Mouse (Mus musculus): ENCODE measurements at regions not wholly inside any gene's neighbourhood (a gene's known extent, or its start where the extent isn't known, plus 50 kb on each side); places are given as distances from the start of the nearest gene placed in this dataset.

DNA sequence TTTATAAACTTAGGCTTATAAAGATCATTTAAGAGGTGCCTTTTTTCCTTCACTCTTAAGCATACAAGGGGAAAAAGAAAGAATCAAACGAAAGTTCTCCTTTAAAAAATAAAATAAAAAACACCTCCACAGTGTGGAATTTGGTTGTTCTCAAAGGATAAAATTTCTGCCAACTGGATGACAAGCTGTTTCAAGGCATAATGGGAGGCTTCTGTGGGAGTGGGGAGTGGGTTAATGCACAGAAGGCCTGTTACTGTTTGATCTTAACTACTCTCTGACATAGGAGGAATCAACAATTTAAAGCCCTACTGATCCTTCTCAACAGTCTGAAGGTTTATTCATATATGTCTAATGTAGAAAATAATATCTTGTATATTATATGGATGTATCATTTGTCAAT is 99.2 kb upstream of the Usp25 start:
- no peak for DNase-seq
- 59% methylated on average over 1 of the region's 1 CpGs for WGBS
- no peak overlapping the region for H3K4me3 ChIP-seq (replicated peaks; ENCODE audit: low read depth, low read length)
- no peak overlapping the region for H3K4me2 ChIP-seq (ENCODE audit: low read length)
- no peaks in the 10 kb centered on the region for H3K9me3 ChIP-seq (ENCODE audit: control insufficient read depth, low read length)
- no peak overlapping the region for H3K27ac ChIP-seq (replicated peaks; ENCODE audit: low read depth, low read length)
- ATAC-seq (ENCODE audit: low FRiP score, low TSS enrichment) = no peak
- H3K36me3 ChIP-seq (ENCODE audit: control insufficient read depth, insufficient read depth, low read length) = no peaks in the 10 kb centered on the region
- no peaks in the 10 kb centered on the region for H3K4me1 ChIP-seq (ENCODE audit: control insufficient read depth, insufficient read depth, low read length)
- H3K9ac ChIP-seq (replicated peaks; ENCODE audit: low read length) = no peak overlapping the region
- H3K27me3 ChIP-seq (ENCODE audit: control insufficient read depth, insufficient read depth, low read length) = no peaks in the 10 kb centered on the region

DNA sequence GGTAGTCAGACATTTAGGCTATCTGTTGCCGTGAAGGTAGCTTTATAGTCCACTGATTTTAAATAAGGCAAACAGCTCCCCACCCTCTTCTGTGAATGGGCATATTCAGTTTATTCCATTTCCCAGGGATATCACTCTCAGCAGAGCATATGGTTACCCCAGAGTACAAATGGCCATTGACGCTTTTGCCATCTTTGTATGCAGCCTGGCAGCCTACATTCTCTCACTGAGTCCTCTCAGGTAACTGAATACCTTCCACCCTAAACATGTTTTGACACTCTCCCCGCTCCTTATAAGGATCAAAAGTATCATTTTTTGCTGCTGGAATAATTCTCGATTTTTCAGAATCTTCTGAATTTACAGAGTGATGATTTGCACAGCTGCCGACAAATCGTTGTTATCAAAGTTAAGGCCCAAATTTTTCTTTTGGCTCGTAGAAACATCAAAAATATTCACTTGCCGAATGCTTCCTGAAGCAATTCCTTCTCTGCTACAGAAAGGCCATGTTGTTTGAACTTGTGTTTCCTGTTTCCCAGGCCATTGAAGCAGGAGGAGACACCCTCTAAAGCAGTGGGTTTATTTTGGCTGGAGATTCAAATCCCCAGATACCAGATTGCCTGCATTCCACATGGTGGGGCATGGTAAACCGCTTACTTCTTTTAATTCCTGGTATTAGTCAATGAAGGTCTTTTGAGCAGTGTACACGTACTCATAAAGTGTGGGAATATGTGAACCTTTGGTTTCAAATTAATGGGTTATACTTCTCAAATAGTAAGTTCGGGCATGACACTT is 108.1 kb upstream of the Usp25 start:
- no peaks in the 10 kb centered on the region for H3K4me1 ChIP-seq (ENCODE audit: control insufficient read depth, insufficient read depth, low read length)
- WGBS = 90% methylated on average over 11 of the region's 11 CpGs
- no peaks in the 10 kb centered on the region for H3K9me3 ChIP-seq (ENCODE audit: control insufficient read depth, low read length)
- no peak overlapping the region for H3K4me3 ChIP-seq (replicated peaks; ENCODE audit: low read depth, low read length)
- H3K4me2 ChIP-seq (ENCODE audit: low read length) = no peak overlapping the region
- no peak overlapping the region for H3K9ac ChIP-seq (replicated peaks; ENCODE audit: low read length)
- ATAC-seq (ENCODE audit: low FRiP score, low TSS enrichment) (no peak), DNase-seq (no peak)
- no peaks in the 10 kb centered on the region for H3K36me3 ChIP-seq (ENCODE audit: control insufficient read depth, insufficient read depth, low read length)
- no peak overlapping the region for H3K27ac ChIP-seq (replicated peaks; ENCODE audit: low read depth, low read length)
- H3K27me3 ChIP-seq (ENCODE audit: control insufficient read depth, insufficient read depth, low read length) = no peaks in the 10 kb centered on the region

DNA sequence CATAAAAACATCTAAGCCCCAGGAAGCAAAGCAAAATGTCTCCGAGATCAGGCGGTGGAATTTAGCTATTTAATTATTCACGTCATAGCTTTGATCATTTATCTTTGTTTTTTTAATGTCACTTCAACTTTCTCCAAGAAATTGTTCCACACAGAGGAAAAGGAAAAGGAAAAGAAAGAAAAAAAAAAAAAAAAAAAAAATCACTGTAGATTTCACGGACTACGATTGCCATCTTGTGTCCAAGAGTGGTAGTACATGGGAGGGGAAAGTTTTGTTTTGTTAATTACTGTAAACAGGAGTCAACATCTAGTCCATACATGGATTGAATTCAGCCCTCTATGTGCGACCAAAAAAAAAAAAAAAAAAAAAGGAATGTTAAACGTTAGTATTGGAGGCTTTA is 114.4 kb upstream of the Usp25 start:
- no peak overlapping the region for H3K4me2 ChIP-seq (ENCODE audit: low read length)
- no peak overlapping the region for H3K4me3 ChIP-seq (replicated peaks; ENCODE audit: low read depth, low read length)
- DNase-seq (peak; percentile 69), ATAC-seq (ENCODE audit: low FRiP score, low TSS enrichment) (no peak)
- 0 out of 2 replicates have a peak, but pooled peaks cover 3% of the 10 kb centered on the region for H3K27me3 ChIP-seq (ENCODE audit: control insufficient read depth, insufficient read depth, low read length)
- H3K4me1 ChIP-seq (ENCODE audit: control insufficient read depth, insufficient read depth, low read length) = no peaks in the 10 kb centered on the region
- no peak overlapping the region for H3K9ac ChIP-seq (replicated peaks; ENCODE audit: low read length)
- 13% methylated on average over 7 of the region's 7 CpGs for WGBS
- no peaks in the 10 kb centered on the region for H3K36me3 ChIP-seq (ENCODE audit: control insufficient read depth, insufficient read depth, low read length)
- no peak overlapping the region for H3K27ac ChIP-seq (replicated peaks; ENCODE audit: low read depth, low read length)
- H3K9me3 ChIP-seq (ENCODE audit: control insufficient read depth, low read length) = no peaks in the 10 kb centered on the region

DNA sequence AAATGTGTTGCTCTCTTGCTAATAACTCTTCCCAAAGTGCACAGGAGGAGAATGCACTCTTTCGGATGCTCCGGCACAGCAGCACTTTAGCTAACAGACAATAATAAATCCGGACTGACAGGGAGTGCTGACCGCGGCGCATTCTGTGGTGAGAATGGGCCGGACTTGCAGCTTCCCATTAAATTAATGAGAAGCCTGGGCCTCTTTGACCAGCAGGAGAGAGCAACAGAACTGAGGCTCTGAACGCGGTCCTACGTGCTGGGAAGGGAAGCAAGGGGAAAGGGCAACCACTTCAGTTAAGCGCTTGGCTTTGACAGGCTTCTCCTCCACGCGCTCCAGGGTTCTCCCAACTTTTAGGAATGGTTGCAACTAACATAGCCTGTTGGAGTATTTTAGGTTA is 117.2 kb upstream of the Usp25 start:
- peak overlapping the region; percentile 33 for H3K4me2 ChIP-seq (ENCODE audit: low read length)
- H3K27me3 ChIP-seq (ENCODE audit: control insufficient read depth, insufficient read depth, low read length) = 0 out of 2 replicates have a peak, but pooled peaks cover 3% of the 10 kb centered on the region
- H3K4me1 ChIP-seq (ENCODE audit: control insufficient read depth, insufficient read depth, low read length) = no peaks in the 10 kb centered on the region
- H3K9ac ChIP-seq (replicated peaks; ENCODE audit: low read length) = no peak overlapping the region
- ATAC-seq (ENCODE audit: low FRiP score, low TSS enrichment) (no peak), DNase-seq (peak; percentile 46)
- no peaks in the 10 kb centered on the region for H3K36me3 ChIP-seq (ENCODE audit: control insufficient read depth, insufficient read depth, low read length)
- no peak overlapping the region for H3K4me3 ChIP-seq (replicated peaks; ENCODE audit: low read depth, low read length)
- H3K27ac ChIP-seq (replicated peaks; ENCODE audit: low read depth, low read length) = no peak overlapping the region
- WGBS = 14% methylated on average over 13 of the region's 13 CpGs
- no peaks in the 10 kb centered on the region for H3K9me3 ChIP-seq (ENCODE audit: control insufficient read depth, low read length)

DNA sequence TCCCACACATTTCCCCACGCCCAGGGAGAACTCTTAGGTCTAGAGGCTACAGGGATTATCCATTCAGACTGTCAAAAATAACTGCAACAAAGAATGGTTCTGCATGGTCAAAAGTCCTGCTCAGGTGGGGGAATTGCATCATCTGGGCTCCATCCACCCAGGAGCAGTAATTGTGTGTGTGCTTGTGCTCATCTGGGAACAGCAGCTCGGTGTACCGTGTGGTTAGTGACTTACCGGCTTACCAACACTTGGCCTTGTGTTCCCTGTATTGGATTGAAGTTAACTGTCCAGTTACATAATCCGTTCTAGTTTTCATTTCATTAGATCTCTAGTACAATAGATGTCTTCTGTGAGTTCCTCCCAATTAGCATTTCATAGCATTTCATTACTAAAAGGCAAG is 117.7 kb upstream of the Usp25 start:
- Histone ChIP-seq H3K4me2 (ENCODE audit: low read length) (no peak overlapping the region; the same call in 1 of the 2 replicates), H3K9ac (replicated peaks; ENCODE audit: low read length) (no peak overlapping the region), H3K9me3 (ENCODE audit: control insufficient read depth, low read length) (no peaks in the 10 kb centered on the region), H3K27ac (replicated peaks; ENCODE audit: low read depth, low read length) (no peak overlapping the region), H3K4me1 (ENCODE audit: control insufficient read depth, insufficient read depth, low read length) (no peaks in the 10 kb centered on the region), H3K36me3 (ENCODE audit: control insufficient read depth, insufficient read depth, low read length) (no peaks in the 10 kb centered on the region), H3K27me3 (ENCODE audit: control insufficient read depth, insufficient read depth, low read length) (0 out of 2 replicates have a peak, but pooled peaks cover 3% of the 10 kb centered on the region), H3K4me3 (replicated peaks; ENCODE audit: low read depth, low read length) (no peak overlapping the region)
- ATAC-seq (ENCODE audit: low FRiP score, low TSS enrichment) (no peak), DNase-seq (no peak)
- 26% methylated on average over 5 of the region's 5 CpGs for WGBS

DNA sequence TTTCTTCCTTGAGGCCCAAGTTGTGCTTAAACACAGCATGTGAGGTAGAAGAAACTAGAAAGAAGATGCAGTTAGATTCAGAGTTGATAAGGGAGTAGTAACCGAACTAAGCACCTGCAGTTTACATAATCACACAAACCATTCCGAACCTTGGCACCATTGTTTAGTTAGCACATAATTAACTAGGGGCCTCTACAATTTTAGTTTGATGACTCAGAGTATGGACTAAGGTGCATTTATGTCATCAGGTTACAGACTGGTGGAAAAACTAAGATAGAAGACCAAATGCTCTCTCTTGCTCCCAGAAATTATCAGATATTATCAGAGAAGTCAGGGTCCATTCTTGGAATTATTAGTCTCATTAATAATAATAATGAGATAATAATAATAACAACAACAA is 134.9 kb upstream of the Usp25 start:
- Histone ChIP-seq H3K27ac (replicated peaks; ENCODE audit: low read depth, low read length) (no peak overlapping the region), H3K9ac (replicated peaks; ENCODE audit: low read length) (no peak overlapping the region), H3K9me3 (ENCODE audit: control insufficient read depth, low read length) (no peaks in the 10 kb centered on the region), H3K4me2 (ENCODE audit: low read length) (no peak overlapping the region), H3K36me3 (ENCODE audit: control insufficient read depth, insufficient read depth, low read length) (no peaks in the 10 kb centered on the region), H3K27me3 (ENCODE audit: control insufficient read depth, insufficient read depth, low read length) (peaks cover 22% of the 10 kb centered on the region; the same call in 1 of the 2 replicates), H3K4me3 (replicated peaks; ENCODE audit: low read depth, low read length) (no peak overlapping the region), H3K4me1 (ENCODE audit: control insufficient read depth, insufficient read depth, low read length) (no peaks in the 10 kb centered on the region)
- DNase-seq (no peak), ATAC-seq (ENCODE audit: low FRiP score, low TSS enrichment) (no peak)
- WGBS = 95% methylated on average over 2 of the region's 2 CpGs

DNA sequence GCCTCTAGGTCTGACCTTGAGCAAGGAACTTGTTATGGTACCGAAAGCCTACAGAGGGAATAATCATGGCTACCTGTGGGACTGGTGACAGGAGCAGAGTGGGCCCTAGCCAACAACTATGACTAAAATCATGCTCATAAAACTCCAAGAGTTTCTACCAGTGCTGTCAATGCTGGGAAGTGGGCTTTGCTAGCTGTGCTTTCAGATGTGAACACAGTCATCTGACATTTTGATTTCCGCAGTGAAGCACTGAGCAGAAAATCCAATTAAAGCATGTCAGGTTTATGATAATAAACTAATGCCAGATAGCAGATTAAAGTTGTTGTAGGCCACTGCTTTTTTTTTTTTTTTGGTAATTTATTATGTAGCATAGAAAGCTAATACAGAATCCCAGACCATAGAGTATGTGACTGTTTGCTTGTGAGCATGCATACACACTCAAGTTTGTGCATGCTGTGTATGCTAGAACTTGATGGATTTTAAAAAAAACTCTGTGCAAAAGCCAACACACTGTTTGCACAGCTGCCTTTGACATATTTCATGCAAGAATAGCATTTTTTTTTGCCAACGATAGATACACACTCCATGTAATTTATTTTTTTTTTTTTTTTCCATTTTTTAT is 138.0 kb upstream of the Usp25 start:
- Histone ChIP-seq H3K27ac (replicated peaks; ENCODE audit: low read depth, low read length) (no peak overlapping the region), H3K9ac (replicated peaks; ENCODE audit: low read length) (no peak overlapping the region), H3K4me1 (ENCODE audit: control insufficient read depth, insufficient read depth, low read length) (no peaks in the 10 kb centered on the region), H3K4me3 (replicated peaks; ENCODE audit: low read depth, low read length) (no peak overlapping the region), H3K27me3 (ENCODE audit: control insufficient read depth, insufficient read depth, low read length) (peaks cover 28% of the 10 kb centered on the region; the same call in 1 of the 2 replicates), H3K4me2 (ENCODE audit: low read length) (no peak overlapping the region), H3K36me3 (ENCODE audit: control insufficient read depth, insufficient read depth, low read length) (no peaks in the 10 kb centered on the region), H3K9me3 (ENCODE audit: control insufficient read depth, low read length) (no peaks in the 10 kb centered on the region)
- ATAC-seq (ENCODE audit: low FRiP score, low TSS enrichment) = 0 out of 2 replicates have a peak, but pooled peaks have one; percentile 31
- WGBS = 45% methylated on average over 3 of the region's 3 CpGs
- peak; percentile 49 for DNase-seq

DNA sequence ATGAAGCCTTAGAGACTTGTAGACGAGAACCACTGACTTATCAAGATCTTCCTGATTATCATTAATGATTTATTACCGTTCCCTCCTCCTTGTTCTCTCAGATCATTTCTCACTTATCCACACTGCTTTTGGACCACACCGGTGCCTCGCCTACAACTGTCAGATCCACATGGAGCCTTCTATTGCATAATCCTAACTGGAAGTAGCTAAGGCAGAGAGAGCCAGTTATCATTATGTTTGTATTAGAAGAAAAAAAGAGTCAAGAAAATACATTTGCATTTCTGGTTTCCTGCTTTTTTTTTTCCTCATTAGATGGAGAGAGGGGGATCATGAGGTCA is 147.1 kb upstream of the Usp25 start:
- H3K27me3 ChIP-seq (ENCODE audit: control insufficient read depth, insufficient read depth, low read length) = no peaks in the 10 kb centered on the region
- DNase-seq (no peak), ATAC-seq (ENCODE audit: low FRiP score, low TSS enrichment) (no peak)
- 0 out of 2 replicates have a peak, but pooled peaks cover 4% of the 10 kb centered on the region for H3K4me1 ChIP-seq (ENCODE audit: control insufficient read depth, insufficient read depth, low read length)
- H3K27ac ChIP-seq (replicated peaks; ENCODE audit: low read depth, low read length) = no peak overlapping the region
- H3K9ac ChIP-seq (replicated peaks; ENCODE audit: low read length) = no peak overlapping the region
- H3K9me3 ChIP-seq (ENCODE audit: control insufficient read depth, low read length) = no peaks in the 10 kb centered on the region
- peak overlapping the region; percentile 44; the same call in 1 of the 2 replicates for H3K4me2 ChIP-seq (ENCODE audit: low read length)
- 47% methylated on average over 4 of the region's 4 CpGs for WGBS
- H3K4me3 ChIP-seq (replicated peaks; ENCODE audit: low read depth, low read length) = no peak overlapping the region
- no peaks in the 10 kb centered on the region for H3K36me3 ChIP-seq (ENCODE audit: control insufficient read depth, insufficient read depth, low read length)

Data from midbrain, embryonic 14.5 days (tissue).